Mouse (Mus musculus): ENCODE results near the gene Mybl2.

Mybl2 gene

DNA sequence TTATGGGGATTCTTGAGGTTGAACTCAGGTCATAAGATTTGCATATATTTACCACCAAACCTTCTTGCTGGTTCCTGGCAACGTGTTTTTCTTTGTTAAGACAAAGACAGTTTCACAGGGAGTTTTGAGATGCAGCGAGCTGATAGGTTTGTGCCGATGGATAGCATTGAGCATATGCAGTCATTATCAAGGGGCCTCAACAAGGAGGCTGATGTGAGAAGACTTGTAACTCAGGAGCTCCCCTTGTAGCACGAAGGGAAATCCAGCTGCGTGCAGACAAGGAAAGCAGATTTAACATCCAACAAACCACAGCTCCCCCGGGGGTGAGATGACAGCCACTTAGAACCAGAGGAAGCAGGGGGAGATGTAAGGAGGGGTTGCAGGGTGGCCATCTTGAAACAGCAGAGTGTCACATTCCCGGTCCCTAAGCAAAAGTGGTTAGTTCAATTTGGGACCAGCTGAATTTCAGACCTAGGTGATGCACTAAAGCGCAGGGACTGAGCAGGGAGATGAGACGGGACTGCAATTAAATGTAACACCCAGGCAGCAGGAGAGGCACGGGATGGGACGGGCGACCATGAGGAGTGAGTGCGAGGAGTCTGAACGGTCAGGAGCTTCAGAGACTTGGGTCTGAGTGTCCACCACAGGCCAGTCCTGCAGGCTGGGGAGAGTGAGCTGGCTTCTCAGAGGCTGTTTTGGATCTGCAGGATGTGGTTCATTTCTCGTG, 66.3 kb downstream of the Mybl2 start:
- DNase-seq, result no peak

DNA sequence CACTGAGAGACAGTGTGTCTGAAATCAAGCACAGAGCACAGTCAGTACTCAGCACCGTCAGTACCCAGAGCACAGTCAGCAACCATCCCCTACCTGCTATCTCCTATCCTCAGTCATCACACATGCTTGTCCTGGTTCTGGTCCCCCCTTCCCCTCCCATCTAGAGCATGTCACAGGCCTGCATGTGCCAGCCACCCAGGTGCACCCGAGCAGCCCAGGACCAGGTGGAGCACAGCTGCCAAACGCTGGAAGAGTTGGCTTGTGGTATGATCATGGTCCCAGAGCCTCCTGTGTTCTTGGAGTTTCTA, 66.8 kb downstream of the Mybl2 start:
- DNase-seq, result no peak

DNA sequence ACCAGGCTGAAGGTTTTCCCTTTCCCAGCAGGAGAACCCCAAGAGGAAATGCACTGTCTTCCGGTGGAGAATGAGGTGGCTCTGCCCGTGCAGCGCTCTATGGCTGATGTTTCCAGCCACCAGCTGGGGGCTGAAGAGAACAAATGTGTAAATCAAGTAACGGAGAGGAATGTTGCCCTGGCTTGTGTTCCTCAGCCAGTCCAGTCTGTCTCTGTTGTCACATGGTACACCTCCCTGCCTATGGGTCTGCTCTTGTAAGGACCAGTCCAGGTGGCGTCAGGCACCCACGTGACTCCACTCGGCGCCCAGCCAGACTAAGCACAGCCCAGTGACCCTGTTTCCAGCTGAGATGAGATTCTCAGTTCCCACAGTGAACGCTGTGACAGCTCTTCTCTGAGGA, 67.8 kb downstream of the Mybl2 start:
- DNase-seq, result peak; percentile 54 to 74

DNA sequence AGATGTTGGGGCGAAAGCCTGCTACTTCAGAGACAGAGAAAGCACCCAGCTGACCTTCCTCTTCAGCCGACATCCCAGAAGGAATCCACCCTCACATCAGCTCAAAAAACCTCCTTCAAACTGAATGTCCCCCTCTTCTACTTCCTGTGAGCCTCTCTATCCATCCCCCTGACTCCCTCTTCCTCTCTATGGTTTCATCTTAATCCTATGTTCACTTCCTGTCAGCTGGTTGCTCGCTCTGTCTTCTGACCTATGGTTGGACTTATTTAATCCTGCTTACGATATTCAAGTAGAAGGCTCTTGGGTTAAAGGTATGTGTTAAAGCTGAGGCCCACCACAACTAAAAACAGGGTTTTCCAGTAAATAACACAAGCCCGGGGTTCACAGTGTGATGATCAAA, 69.0 kb downstream of the Mybl2 start:
- no peak for DNase-seq

DNA sequence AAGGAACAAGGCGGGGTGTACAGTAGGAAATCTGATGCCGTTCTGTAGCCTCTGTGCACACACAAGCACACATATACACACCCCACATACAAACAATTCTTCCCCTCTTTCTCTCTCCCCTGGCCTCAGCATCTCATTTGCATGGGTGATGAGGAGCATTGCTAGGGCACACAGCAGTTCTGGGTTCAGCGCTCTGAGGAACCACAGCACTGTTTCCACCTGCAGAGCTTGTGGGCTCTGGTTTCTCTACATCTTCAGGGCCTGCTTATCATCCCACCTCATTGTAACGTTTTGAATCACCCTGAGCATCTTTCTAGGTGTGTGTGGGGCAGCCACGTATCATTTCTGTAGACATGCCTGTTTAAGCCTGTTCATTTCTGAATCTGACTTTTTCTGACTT, 76.3 kb downstream of the Mybl2 start:
- no peak for DNase-seq

DNA sequence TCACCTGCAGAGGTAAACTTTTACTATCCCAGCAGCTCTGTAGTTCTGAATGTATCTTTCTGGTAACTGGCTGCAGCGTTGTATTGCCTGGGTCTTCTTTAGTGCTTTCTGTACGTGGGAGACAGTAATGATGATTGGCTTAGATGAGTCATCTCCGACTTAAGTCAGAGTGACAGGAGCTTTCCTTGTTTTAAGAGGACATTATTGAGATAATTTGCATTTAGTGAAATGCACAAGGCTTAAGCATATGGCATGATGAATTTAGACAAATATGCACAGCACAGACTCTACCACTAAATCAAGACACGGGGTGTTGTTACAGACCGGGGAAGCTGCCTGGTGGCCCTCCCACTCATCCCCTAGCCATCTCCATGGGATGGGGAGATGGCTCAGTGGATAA, 77.8 kb downstream of the Mybl2 start:
- no peak for DNase-seq

Measured in cerebellum, postnatal 25 days (tissue).